Mouse (Mus musculus) spleen, postnatal 14 days (tissue): Measurements from ENCODE around the gene Gabrb1.
"Not testable (repeated sequence)": the region's sequence is repeated elsewhere in the genome, so short reads cannot be mapped to it uniquely, and the experiment has no call there.

Source experiments
- DNase-seq, 2 experiments: peaks; one replicate each; pipeline ENCODE4 v3.0.0; 2021 to 2022; ENCODE audit warnings: low spot score in 2 of 2

Gabrb1 gene

GRCm38 (mm10) chr5:72036954-72037353, 379.0 kb downstream of the Gabrb1 start:
- DNase-seq = no peak

GRCm38 (mm10) chr5:72043226-72044151, 385.6 kb downstream of the Gabrb1 start:
- no peak for DNase-seq

GRCm38 (mm10) chr5:72046261-72046660, 388.3 kb downstream of the Gabrb1 start:
- no peak for DNase-seq

GRCm38 (mm10) chr5:72064079-72064478, 406.2 kb downstream of the Gabrb1 start:
- no peak for DNase-seq

- no peak for DNase-seq
These were observed 410.9 kb downstream of the Gabrb1 start for GRCm38 (mm10) chr5:72068826-72069225.

- DNase-seq = not testable (repeated sequence)
These were observed 411.5 kb downstream of the Gabrb1 start for GRCm38 (mm10) chr5:72069398-72069797.

- no peak for DNase-seq
These were observed 418.9 kb downstream of the Gabrb1 start for GRCm38 (mm10) chr5:72076781-72077180.

- DNase-seq = no peak
These were observed 428.6 kb downstream of the Gabrb1 start for GRCm38 (mm10) chr5:72086518-72086917.

GRCm38 (mm10) chr5:72094582-72094981, 436.7 kb downstream of the Gabrb1 start:
- no peak for DNase-seq

GRCm38 (mm10) chr5:72095015-72095414, 437.1 kb downstream of the Gabrb1 start:
- DNase-seq = no peak

- no peak for DNase-seq
These were observed 446.5 kb downstream of the Gabrb1 start for GRCm38 (mm10) chr5:72104274-72104921.

- no peak for DNase-seq
These were observed 464.6 kb downstream of the Gabrb1 start for GRCm38 (mm10) chr5:72122414-72123037.

GRCm38 (mm10) chr5:72126681-72127080, 468.8 kb downstream of the Gabrb1 start:
- no peak for DNase-seq

GRCm38 (mm10) chr5:72133906-72134305, 476.0 kb downstream of the Gabrb1 start:
- no peak for DNase-seq

GRCm38 (mm10) chr5:72138256-72138655, 480.3 kb downstream of the Gabrb1 start:
- no peak for DNase-seq

GRCm38 (mm10) chr5:72139619-72140018, 481.7 kb downstream of the Gabrb1 start:
- no peak for DNase-seq

GRCm38 (mm10) chr5:72148679-72149078, 490.8 kb downstream of the Gabrb1 start:
- DNase-seq = no peak

GRCm38 (mm10) chr5:72150870-72151269, 493.0 kb downstream of the Gabrb1 start:
- DNase-seq = no peak

GRCm38 (mm10) chr5:72155686-72156085, 497.8 kb downstream of the Gabrb1 start:
- DNase-seq = not testable (repeated sequence)

- DNase-seq = no peak
These were observed 498.7 kb downstream of the Gabrb1 start for GRCm38 (mm10) chr5:72156598-72156997.

- no peak for DNase-seq
These were observed 500.8 kb downstream of the Gabrb1 start for GRCm38 (mm10) chr5:72158667-72159066.

GRCm38 (mm10) chr5:72159537-72159936, 501.6 kb downstream of the Gabrb1 start:
- DNase-seq = no peak
